Mouse (Mus musculus) kidney, postnatal 0 days (tissue): ENCODE measurements around the gene Pabpc4. TPM values are rescaled to one million over a fixed set of nuclear protein-coding genes. Genes with fewer than 3 reads are reported as not detected.
A peak's percentile ranks its signal among the peaks of the same experiment; 100 is the strongest.

Source experiments
- ATAC-seq: fragments of 200-750 bp; cut with Nextera tagmentation; replicated peaks from 2 replicates; pipeline ENCODE4 v1.8.0; 2017; ENCODE audit warnings: low read depth, moderate number of reproducible peaks, moderate TSS enrichment, moderate library complexity; ENCODE audit not compliant: low FRiP score
- DNase-seq: peaks from one replicate; pipeline ENCODE4 v3.0.0-alpha.2; 2016; ENCODE audit warnings: low spot score
- H3K27ac ChIP-seq: fragments of 300-500 bp; sonication (generic); 2 replicates; pipeline ENCODE4 v1.5.1; 2014; ENCODE audit warnings: mild to moderate bottlenecking
- H3K27me3 ChIP-seq: fragments of 300-500 bp; sonication (generic); 2 replicates; pipeline ENCODE4 v1.6.1; 2014; ENCODE audit warnings: low read length, mixed read lengths; ENCODE audit not compliant: insufficient read depth
- H3K36me3 ChIP-seq: fragments of 300-500 bp; sonication (generic); 2 replicates; pipeline ENCODE4 v1.6.1; 2014; ENCODE audit warnings: low read length, mixed read lengths; ENCODE audit not compliant: insufficient read depth
- H3K4me1 ChIP-seq: fragments of 300-500 bp; sonication (generic); replicated peaks from 2 replicates; pipeline ENCODE4 v1.6.1; 2014; ENCODE audit warnings: antibody characterized with exemption, low read length, mixed read lengths; ENCODE audit not compliant: insufficient read depth
- H3K4me2 ChIP-seq: fragments of 300-500 bp; sonication (generic); 2 replicates; pipeline ENCODE4 v1.6.1; 2014; ENCODE audit warnings: mild to moderate bottlenecking, low read length, moderate library complexity, mixed read lengths
- H3K4me3 ChIP-seq: fragments of 300-500 bp; sonication (generic); replicated peaks from 2 replicates; pipeline ENCODE4 v1.5.1; 2014; ENCODE audit warnings: low read depth, low read length
- H3K9ac ChIP-seq: fragments of 300-500 bp; sonication (generic); 2 replicates; pipeline ENCODE4 v1.6.1; 2014; ENCODE audit warnings: low read depth, low read length
- H3K9me3 ChIP-seq: fragments of 300-500 bp; sonication (generic); replicated peaks from 2 replicates; pipeline ENCODE4 v1.6.1; 2016; ENCODE audit warnings: low read length, inconsistent platforms, mixed read lengths
- CTCF ChIP-seq: IDR thresholded peaks from 2 replicates; pipeline ENCODE4 v1.5.1; 2016; ENCODE audit warnings: antibody characterized with exemption, low read depth, mild to moderate bottlenecking, moderate library complexity
- WGBS: fragments of 180-500 bp; shearing (Covaris S2); extraction: QIAGEN DNeasy Blood & Tissue Kit; methylation state at CpG from one replicate; pipeline ENCODE4 v1.1.7; 2014; 5-methylcytosine and 5-hydroxymethylcytosine counted together
- polyA plus RNA-seq: library from polyadenylated mRNA; unstranded; fragments of >200 nt; fragmentation: Nextera tagmentation; extraction: Ambion mirVana; gene quantifications from 2 replicates; pipeline ENCODE4 v1.2.1, GENCODE M21; 2015

Pabpc4 gene
- 28.2 and 29.7 TPM in 2 replicates for polyA plus RNA-seq

- no peak for ATAC-seq
Measured at GRCm38 (mm10) chr4:123261721-123262401, at the start of gene Pabpc4. Gene Pabpc4, plus strand, starts transcription at chr4:123262351.

GRCm38 (mm10) chr4:123213975-123214374, 48.2 kb upstream of the Pabpc4 start:
- WGBS = 93% methylated on average over 9 of the region's 9 CpGs
- no peaks in the 10 kb centered on the region for H3K36me3 ChIP-seq
- H3K4me3 ChIP-seq = no peak overlapping the region
- no peaks in the 10 kb centered on the region for H3K27me3 ChIP-seq
- H3K9me3 ChIP-seq = no peaks in the 10 kb centered on the region
- no peak overlapping the region for H3K27ac ChIP-seq
- H3K4me2 ChIP-seq = no peak overlapping the region
- ATAC-seq (no peak), DNase-seq (no peak)
- no peaks in the 10 kb centered on the region for H3K4me1 ChIP-seq
- no peak for TF ChIP-seq CTCF
- no peak overlapping the region for H3K9ac ChIP-seq

More at GRCm38 (mm10) chr4:123261721-123262401, at the start of gene Pabpc4:
- Histone ChIP-seq H3K9ac (no peak within 1 kb of the TSS), H3K4me2 (no peak within 1 kb of the TSS), H3K4me3 (no peak within 1 kb of the TSS), H3K4me1 (0 out of 2 replicates have a peak, but pooled peaks cover 5% of the 10 kb centered on the region), H3K27ac (no peak within 1 kb of the TSS), H3K27me3 (no peaks in the 10 kb centered on the region), H3K36me3 (no peaks in the 10 kb centered on the region), H3K9me3 (no peaks in the 10 kb centered on the region)
- TF ChIP-seq CTCF = no peak
- no peak for DNase-seq
- WGBS = 58% methylated on average over 5 of the region's 5 CpGs

- H3K4me1 ChIP-seq = no peaks in the 10 kb centered on the region
Measured at GRCm38 (mm10) chr4:123215367-123215766, 46.8 kb upstream of the Pabpc4 start.

DNA sequence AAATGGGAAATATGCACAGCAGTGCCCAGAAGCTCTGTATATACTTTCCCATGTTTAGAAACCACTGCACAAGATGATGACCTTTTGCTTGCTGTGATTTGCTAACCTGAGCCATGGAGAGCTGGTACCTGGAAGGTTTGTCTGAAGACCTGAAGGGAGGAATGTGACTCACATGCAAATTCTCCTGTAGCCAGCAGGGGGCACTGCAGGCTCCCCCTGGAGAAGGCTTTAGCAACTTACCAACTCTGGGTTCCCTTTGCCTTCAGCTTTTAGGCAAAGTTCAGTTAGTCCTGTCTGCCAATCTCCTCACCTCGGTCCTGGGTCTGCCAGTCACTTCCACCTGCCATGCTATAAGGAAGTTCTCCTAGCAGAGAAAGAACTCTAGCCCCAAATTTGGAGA, 45.4 kb upstream of the Pabpc4 start:
- Histone ChIP-seq H3K36me3 (no peaks in the 10 kb centered on the region), H3K4me3 (no peak overlapping the region), H3K27me3 (no peaks in the 10 kb centered on the region), H3K9me3 (no peaks in the 10 kb centered on the region), H3K4me1 (no peaks in the 10 kb centered on the region), H3K9ac (no peak overlapping the region), H3K27ac (no peak overlapping the region), H3K4me2 (no peak overlapping the region)
- peak; percentile 95 for TF ChIP-seq CTCF
- 9% methylated on average over 1 of the region's 1 CpGs for WGBS
- no peak for ATAC-seq
- DNase-seq = peak; percentile 65

More at GRCm38 (mm10) chr4:123215367-123215766, 46.8 kb upstream of the Pabpc4 start:
- 90% methylated on average over 1 of the region's 1 CpGs for WGBS
- no peak for TF ChIP-seq CTCF
- Histone ChIP-seq H3K4me2 (no peak overlapping the region), H3K36me3 (no peaks in the 10 kb centered on the region), H3K9me3 (no peaks in the 10 kb centered on the region), H3K9ac (no peak overlapping the region), H3K27me3 (no peaks in the 10 kb centered on the region), H3K27ac (no peak overlapping the region), H3K4me3 (no peak overlapping the region)
- DNase-seq (no peak), ATAC-seq (no peak)

- DNase-seq (peak; percentile 88), ATAC-seq (peak; percentile 84)
- Histone ChIP-seq H3K4me1 (no peaks in the 10 kb centered on the region), H3K27me3 (no peaks in the 10 kb centered on the region), H3K4me3 (no peak overlapping the region), H3K9me3 (no peaks in the 10 kb centered on the region), H3K36me3 (no peaks in the 10 kb centered on the region), H3K4me2 (no peak overlapping the region), H3K9ac (no peak overlapping the region), H3K27ac (no peak overlapping the region)
- 64% methylated on average over 15 of the region's 15 CpGs for WGBS
- TF ChIP-seq CTCF = peak; percentile 98
Measured at GRCm38 (mm10) chr4:123219720-123220357, 42.3 kb upstream of the Pabpc4 start.

DNA sequence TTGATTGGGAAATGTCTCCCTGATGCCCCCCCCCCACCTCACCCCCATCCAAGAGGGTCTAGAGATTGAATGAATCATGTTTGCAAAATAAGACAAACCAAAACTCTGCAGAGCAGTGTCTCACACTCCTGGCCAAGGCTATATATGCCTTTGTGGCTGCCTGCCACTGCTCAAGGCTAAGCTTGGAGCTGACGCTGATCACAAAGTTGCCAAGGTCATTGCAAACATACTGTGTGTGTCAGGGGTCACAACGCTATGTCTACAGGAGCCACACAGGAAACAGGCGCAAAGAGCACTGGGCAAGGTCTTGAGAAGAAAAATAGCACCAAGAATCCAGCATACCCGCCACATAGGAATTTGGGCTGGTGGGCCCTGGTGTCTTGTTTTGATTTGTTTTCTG, 41.5 kb upstream of the Pabpc4 start:
- no peaks in the 10 kb centered on the region for H3K4me1 ChIP-seq
- H3K9ac ChIP-seq = no peak overlapping the region
- no peaks in the 10 kb centered on the region for H3K27me3 ChIP-seq
- WGBS = 68% methylated on average over 4 of the region's 4 CpGs
- H3K36me3 ChIP-seq = no peaks in the 10 kb centered on the region
- no peak overlapping the region for H3K27ac ChIP-seq
- DNase-seq = no peak
- no peak overlapping the region for H3K4me2 ChIP-seq
- H3K4me3 ChIP-seq = no peak overlapping the region
- no peaks in the 10 kb centered on the region for H3K9me3 ChIP-seq
- ATAC-seq = no peak
- no peak for TF ChIP-seq CTCF
